Mouse (Mus musculus) skeletal muscle tissue, adult 2 months (tissue): ENCODE data around the gene Ppp1r35.

Source experiments
- DNase-seq: peaks from one replicate; pipeline ENCODE4 v3.0.0-alpha.2; 2012; ENCODE audit warnings: low read depth, low spot score

The Ppp1r35 gene

GRCm38 (mm10) chr5:137751221-137751887 lies 27.3 kb upstream of the Ppp1r35 start:
- DNase-seq, result no peak

DNA sequence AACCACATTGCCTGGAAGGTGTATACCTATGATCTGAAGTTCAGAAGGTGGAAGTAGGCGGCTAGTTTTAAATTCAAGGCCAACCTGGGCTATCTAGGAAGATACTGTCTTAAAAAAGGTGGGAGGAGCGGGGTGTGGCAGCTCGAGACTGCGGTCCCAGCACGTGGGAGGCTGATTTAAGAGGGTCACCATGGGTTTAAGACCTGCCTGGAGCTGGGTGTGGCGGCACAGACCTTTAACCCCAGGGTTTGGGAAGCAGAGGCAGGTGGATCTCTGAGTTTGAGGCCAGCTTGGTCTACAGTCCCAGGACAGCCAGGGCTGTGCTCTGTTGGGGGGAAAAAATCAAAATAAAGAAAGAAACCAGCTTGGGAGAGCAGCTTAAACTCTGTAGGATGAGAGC lies 26.7 kb upstream of the Ppp1r35 start:
- no peak for DNase-seq

DNA sequence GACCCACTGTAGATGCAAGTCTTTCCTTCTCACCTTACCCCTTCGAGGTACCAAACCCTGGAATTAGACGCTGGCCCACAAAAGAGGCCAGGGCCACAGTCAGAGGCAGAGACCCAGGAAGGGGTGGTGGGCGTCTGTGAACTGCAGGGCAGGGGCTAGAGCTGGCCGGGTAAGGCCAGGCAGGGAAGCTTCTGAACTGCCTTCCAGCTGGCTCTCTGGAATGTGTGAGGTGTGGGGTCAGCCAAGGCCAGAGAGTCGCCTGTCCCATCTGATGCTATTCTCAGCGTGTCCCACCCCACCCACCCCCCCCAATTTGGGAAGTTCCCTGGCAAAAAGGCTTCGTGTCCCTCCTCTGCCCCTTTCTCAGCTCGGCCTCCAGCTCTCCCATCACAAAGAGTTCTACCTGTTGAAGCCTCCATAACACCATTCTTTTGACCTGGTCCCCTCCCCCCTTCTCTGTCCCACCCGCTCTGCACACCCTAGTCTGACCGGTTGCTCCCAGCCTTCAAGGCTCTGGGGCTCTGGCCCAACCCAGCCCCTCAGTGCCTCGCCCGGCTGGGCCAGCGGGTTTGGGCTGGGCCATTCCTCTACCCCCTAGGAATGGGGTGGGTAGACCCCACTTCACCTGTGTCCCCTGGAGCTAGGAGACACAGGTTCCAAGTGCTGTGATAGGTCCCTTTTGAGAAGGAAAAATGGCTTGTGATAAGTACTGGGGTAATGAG lies 25.4 kb upstream of the Ppp1r35 start:
- DNase-seq, result no peak

- DNase-seq, result no peak
Measured at GRCm38 (mm10) chr5:137755425-137755824, 23.2 kb upstream of the Ppp1r35 start.

GRCm38 (mm10) chr5:137756106-137756505 lies 22.5 kb upstream of the Ppp1r35 start:
- DNase-seq, result no peak

- peak; percentile 77 for DNase-seq
Measured at GRCm38 (mm10) chr5:137756882-137757661, 21.6 kb upstream of the Ppp1r35 start.

DNA sequence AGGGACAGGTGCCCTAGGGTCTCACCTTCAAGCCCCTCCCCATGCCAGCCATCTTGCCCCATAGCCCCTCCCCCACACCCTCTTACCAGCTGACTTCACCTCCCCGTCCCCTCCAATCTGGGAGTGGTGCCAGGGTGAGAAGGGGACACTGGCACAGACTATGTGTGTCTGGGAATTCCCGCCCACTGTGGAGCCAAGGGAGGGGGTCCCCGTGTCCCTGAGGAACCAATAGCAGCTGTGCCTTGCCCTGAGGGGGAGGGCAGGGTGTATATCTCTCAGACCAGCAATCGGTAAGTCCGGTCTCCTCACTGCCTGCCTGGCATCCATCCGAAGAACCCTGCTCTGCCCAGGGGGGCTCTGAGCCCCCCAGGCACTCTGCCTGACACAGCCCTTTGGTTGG lies 20.8 kb upstream of the Ppp1r35 start:
- no peak for DNase-seq

DNA sequence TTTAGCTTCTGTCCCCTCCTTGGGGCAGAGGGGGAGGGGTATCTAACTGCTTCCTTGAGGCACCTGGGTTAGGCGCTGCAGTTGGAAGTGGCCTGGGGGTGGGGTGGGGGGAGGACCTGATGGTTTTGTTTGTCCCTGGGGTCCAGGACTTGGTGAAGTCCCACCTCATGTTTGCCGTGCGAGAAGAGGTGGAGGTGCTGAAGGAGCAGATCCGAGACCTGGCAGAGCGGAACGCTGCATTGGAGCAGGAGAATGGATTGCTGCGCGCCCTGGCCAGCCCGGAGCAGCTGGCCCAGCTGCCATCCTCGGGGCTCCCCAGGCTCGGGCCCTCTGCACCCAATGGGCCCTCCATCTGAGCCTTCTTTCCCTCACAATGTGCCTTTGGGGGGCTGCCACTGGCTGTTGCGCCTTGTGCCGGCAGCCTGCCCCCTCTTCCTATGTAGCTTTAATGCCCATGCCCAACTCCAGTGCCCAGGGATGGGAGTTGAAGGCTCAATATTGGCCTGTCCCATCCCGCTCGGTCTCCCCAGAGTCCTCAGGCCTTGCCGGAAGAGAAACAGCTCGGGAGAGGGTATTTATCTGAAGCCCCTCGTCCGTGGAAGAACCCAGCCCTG lies 19.6 kb upstream of the Ppp1r35 start:
- no peak for DNase-seq

GRCm38 (mm10) chr5:137759971-137760412 lies 18.7 kb upstream of the Ppp1r35 start:
- DNase-seq, result peak; percentile 89

DNA sequence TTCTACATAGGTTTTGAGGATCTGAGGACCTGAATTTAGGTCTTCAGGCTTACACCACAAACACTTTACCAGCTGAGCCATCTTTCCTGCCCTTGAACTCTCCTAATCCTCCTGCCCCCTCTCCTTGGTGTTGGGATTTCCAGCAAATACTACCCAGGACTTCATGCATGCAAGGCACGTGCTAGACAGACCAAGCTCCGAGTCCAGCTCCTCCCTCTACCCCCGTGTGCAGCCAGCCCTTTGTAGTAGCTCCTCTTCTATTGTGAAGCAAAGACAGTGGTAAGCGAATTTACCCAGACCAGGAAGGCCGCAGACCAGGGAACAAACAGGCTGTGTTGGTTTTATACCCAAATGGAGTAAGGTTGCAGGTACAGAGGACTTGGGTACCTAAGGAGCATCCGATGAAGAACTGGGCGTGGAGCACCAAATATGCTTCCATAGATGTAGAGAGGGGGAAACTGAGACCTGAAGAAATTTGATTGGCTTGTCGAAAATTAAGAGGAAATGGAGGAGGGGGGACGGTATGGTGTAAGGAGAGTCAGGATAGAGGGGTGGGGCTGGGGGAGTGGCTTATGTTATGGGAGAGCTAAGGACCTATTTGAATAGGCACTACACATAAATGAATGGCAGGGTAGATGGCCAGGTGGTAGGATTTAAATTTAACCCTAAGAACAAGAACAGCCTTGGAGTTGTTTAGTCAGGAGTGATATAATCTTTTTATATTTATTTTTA lies 13.9 kb upstream of the Ppp1r35 start:
- DNase-seq, result no peak

DNA sequence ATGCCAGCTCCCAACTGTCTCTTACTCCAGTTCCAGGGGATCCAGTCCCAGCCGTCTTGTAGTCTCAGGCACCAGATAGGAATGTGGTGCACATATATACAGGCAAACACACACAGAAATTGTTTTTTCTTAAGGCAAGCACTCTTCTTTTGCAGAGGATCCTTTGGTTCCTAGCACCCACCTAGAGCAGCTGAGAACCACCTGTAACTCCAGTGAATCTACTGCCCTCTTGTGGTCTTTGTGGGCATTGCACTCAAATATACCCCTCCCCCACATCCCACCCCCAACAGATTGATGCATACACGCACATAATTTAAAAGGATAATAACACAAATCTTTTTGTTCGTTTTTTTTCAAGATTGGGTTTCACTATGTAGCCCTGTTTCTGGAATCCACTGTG lies 12.4 kb upstream of the Ppp1r35 start:
- DNase-seq, result no peak

DNA sequence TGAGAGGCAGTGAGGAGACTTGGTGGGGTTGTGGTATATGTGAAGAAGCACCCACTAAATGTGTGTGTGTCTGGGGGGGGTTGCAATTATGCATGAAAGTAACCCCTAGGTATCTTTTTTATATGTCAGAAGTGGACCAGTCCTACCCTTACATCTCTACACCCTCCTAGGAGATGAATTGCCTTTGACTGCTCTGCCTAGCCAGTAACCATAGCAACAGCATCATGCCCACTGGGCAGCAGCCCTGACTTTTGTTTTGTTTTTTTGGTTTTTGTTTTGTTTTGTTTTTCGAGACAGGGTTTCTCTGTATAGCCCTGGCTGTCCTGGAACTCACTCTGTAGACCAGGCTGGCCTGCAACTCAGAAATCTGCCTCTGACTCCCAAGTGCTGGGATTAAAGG lies 10.2 kb upstream of the Ppp1r35 start:
- no peak for DNase-seq

GRCm38 (mm10) chr5:137770709-137771108 lies 7.9 kb upstream of the Ppp1r35 start:
- no peak for DNase-seq

DNA sequence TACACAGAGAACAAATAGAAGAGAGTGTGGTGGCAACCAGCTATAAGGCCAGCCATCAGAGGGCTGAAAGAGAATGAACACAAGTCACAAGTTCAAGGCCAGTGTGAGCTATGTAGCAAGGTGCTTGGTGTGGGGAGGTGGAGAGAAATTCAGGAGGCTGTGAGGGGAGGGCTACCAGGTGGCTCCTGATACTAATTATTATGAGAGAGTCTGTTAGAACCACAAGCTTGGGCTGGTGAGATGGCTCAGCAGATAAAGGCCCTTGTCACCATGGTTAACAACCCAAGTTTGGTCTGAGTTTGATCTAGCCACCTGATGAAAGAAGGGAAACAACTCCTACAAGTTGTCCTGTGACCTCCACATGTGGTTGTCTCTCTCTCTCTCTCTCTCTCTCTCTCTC lies 5.9 kb upstream of the Ppp1r35 start:
- no peak for DNase-seq

GRCm38 (mm10) chr5:137775587-137776290 lies 2.9 kb upstream of the Ppp1r35 start:
- no peak for DNase-seq

DNA sequence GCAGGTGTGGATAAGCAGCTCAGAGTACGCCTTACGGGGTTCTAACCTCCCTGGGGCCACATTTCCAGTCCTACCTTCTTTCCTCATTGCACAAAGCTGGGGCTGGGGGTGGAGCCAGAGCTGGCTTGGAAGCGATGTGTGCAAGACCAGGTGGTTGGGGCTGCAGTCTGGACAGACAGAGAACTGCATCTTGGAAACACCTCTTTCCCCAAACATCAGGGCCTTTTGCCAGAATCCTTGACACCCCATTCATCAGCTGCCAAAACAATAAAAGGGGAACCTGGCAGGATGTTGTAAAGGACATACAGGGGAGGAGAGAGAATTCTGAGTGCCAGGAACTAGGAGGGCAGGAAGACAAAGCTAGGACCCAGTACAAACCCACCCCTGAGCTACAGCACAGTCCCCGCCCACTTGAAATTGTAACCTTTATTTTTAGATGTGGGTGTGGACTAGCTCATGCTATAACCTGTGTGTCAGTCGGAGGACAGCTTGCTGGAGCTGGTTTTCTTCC lies 2.2 kb upstream of the Ppp1r35 start:
- DNase-seq, result no peak

GRCm38 (mm10) chr5:137777267-137777845 lies 1.3 kb upstream of the Ppp1r35 start:
- DNase-seq, result no peak

GRCm38 (mm10) chr5:137779053-137779933 lies 644 bp downstream of the Ppp1r35 start:
- DNase-seq, result no peak

- no peak for DNase-seq
Measured at GRCm38 (mm10) chr5:137781661-137782060, 3.0 kb downstream of the Ppp1r35 start.
